10 mouse cellular contexts compared by ENCODE assay signal in genomic region chr1:183905345-183906142, GRCm38 (mm10).
A peak's percentile ranks its signal among the peaks of the same experiment; 100 is the strongest.
DNase-seq lines count a peak whose midpoint lies in the region; ATAC-seq and TF ChIP-seq lines count a peak whose summit lies in the region.
"Had no signal": no experiment of that assay in that cellular context is flagged by ENCODE, and none has a peak within 500 bp of the region (broad histone marks: within the 10 kb centered on the region; RNA-seq: fewer than 3 reads in every experiment).

No protein-coding gene starts in this region.

- no peak overlapping the region for H3K9ac ChIP-seq in liver, adult 2 months (ENCODE audit: low read depth, low read length)
- no peak overlapping the region for H3K9ac ChIP-seq in stomach, postnatal 0 days (ENCODE audit: low read length)
- H3K9ac ChIP-seq in midbrain, embryonic 15.5 days = no peak overlapping the region
- H3K9ac ChIP-seq: liver, embryonic 15.5 days had no signal

- H3K27me3 ChIP-seq in liver, adult 2 months (ENCODE audit: control insufficient read depth, insufficient read depth, low read length) = no peaks in the 10 kb centered on the region
- H3K27me3 ChIP-seq in stomach, postnatal 0 days (ENCODE audit: control insufficient read depth, insufficient read depth, low read length) = no peaks in the 10 kb centered on the region
- no peaks in the 10 kb centered on the region for H3K27me3 ChIP-seq in midbrain, embryonic 15.5 days (replicated peaks)
- H3K27me3 ChIP-seq: liver, embryonic 15.5 days had no signal

- intact Hi-C loops in heart, postnatal 14 days (cut with DNase I) = loop anchor here (5.0 kb wide), 1 partner anchor 267 kb away; no protein-coding TSS in a partner anchor

- H3K4me1 ChIP-seq in liver, adult 2 months (ENCODE audit: control insufficient read depth, insufficient read depth, low read length) = no peaks in the 10 kb centered on the region
- no peaks in the 10 kb centered on the region for H3K4me1 ChIP-seq in stomach, postnatal 0 days (replicated peaks; ENCODE audit: control insufficient read depth, insufficient read depth)
- no peaks in the 10 kb centered on the region for H3K4me1 ChIP-seq in midbrain, embryonic 15.5 days
- H3K4me1 ChIP-seq: liver, embryonic 15.5 days had no signal

- H3K9me3 ChIP-seq in stomach, postnatal 0 days (ENCODE audit: control insufficient read depth, low read length) = no peaks in the 10 kb centered on the region
- no peaks in the 10 kb centered on the region for H3K9me3 ChIP-seq in midbrain, embryonic 15.5 days
- H3K9me3 ChIP-seq: liver, embryonic 15.5 days had no signal

- H3K27ac ChIP-seq in liver, adult 2 months (replicated peaks; ENCODE audit: insufficient read depth, low read depth, low read length) = no peak overlapping the region
- no peak overlapping the region for H3K27ac ChIP-seq in stomach, postnatal 0 days (replicated peaks)
- no peak overlapping the region for H3K27ac ChIP-seq in midbrain, embryonic 15.5 days
- H3K27ac ChIP-seq: liver, embryonic 15.5 days had no signal

- no peak overlapping the region for H3K4me3 ChIP-seq in liver, adult 2 months (ENCODE audit: insufficient read depth, low read depth, low read length)
- H3K4me3 ChIP-seq in stomach, postnatal 0 days (ENCODE audit: low read depth, low read length) = no peak overlapping the region
- no peak overlapping the region for H3K4me3 ChIP-seq in midbrain, embryonic 15.5 days
- H3K4me3 ChIP-seq: liver, embryonic 15.5 days had no signal

- ATAC-seq in stomach, postnatal 0 days (ENCODE audit: low FRiP score, low TSS enrichment) = peak; percentile 61; the same call in 1 of the 2 replicates
- ATAC-seq in erythroblast, adult 5-6 weeks (replicated peaks; ENCODE audit: low FRiP score, poor library complexity, severe bottlenecking) = no peak
- ATAC-seq in midbrain, embryonic 15.5 days (replicated peaks) = no peak

- no peaks in the 10 kb centered on the region for H3K79me2 ChIP-seq in liver, adult 2 months (ENCODE audit: control insufficient read depth, insufficient read depth, low read length)

- TF ChIP-seq CTCF in liver, adult 2 months (IDR thresholded peaks at IDR 0.05; ENCODE audit: low read depth, low read length) = no peak
- TF ChIP-seq CTCF in stomach, postnatal 0 days (IDR thresholded peaks at IDR 0.05; ENCODE audit: low read depth) = no peak

- WGBS in liver, adult 2 months = 59% methylated on average over 11 of the region's 11 CpGs
- 68% methylated on average over 11 of the region's 11 CpGs for WGBS in stomach, postnatal 0 days
- 88% methylated on average over 11 of the region's 11 CpGs for WGBS in midbrain, embryonic 15.5 days

- no peak for TF ChIP-seq EP300 in stomach, postnatal 0 days (optimal IDR thresholded peaks at IDR 0.05)

- TF ChIP-seq POLR2A in liver, adult 2 months (IDR thresholded peaks at IDR 0.05; ENCODE audit: extremely low read depth, insufficient read depth, low read length) = no peak

- DNase-seq in liver, adult 2 months (ENCODE audit: extremely low read depth, low read depth, low spot score) = peak; percentile 73
- DNase-seq in liver = no peak
- DNase-seq in adrenal gland, postnatal 25 days = peak; percentile 81
- DNase-seq in heart, postnatal 14 days = peak; percentile 66 to 82
- no peak for DNase-seq in stomach, postnatal 0 days (ENCODE audit: low spot score)
- DNase-seq in spleen, postnatal 4 days (ENCODE audit: low spot score in 2 of 2) = no peak
- DNase-seq: embryo, embryonic 11 days had no signal

- no peaks in the 10 kb centered on the region for H3K36me3 ChIP-seq in liver, adult 2 months (ENCODE audit: control insufficient read depth, insufficient read depth, low read length)
- H3K36me3 ChIP-seq in stomach, postnatal 0 days (ENCODE audit: control insufficient read depth, insufficient read depth, low read length) = no peaks in the 10 kb centered on the region
- no peaks in the 10 kb centered on the region for H3K36me3 ChIP-seq in midbrain, embryonic 15.5 days (replicated peaks)
- H3K36me3 ChIP-seq: liver, embryonic 15.5 days had no signal

- no peak overlapping the region for H3K4me2 ChIP-seq in stomach, postnatal 0 days (replicated peaks; ENCODE audit: low read depth)
- no peak overlapping the region for H3K4me2 ChIP-seq in midbrain, embryonic 15.5 days
- H3K4me2 ChIP-seq: liver, embryonic 15.5 days had no signal

Comparison
In these comparisons a context has a peak if more than half of its experiments do, and no peak if none do; other contexts are left out.
1. DNase-seq: peak in liver, adult 2 months (single experiment), adrenal gland, postnatal 25 days (single experiment) and heart, postnatal 14 days (2 of 2); none in liver (single experiment), stomach, postnatal 0 days (single experiment) and spleen, postnatal 4 days (0 of 2).